Mouse (Mus musculus) left cerebral cortex, adult 9 months (tissue): ENCODE results near the gene Paqr8.

ENCODE experiments used
- DNase-seq, 2 experiments: peaks; one replicate each; pipeline ENCODE4 v3.0.0; 2022; ENCODE audit warnings: low spot score in 2 of 2

Gene Paqr8

GRCm38 (mm10) chr1:20890404-20890921 lies at the start of gene Paqr8:
Gene Paqr8, plus strand, starts transcription at chr1:20890606.
- peak; percentile 66 to 85 for DNase-seq

DNA sequence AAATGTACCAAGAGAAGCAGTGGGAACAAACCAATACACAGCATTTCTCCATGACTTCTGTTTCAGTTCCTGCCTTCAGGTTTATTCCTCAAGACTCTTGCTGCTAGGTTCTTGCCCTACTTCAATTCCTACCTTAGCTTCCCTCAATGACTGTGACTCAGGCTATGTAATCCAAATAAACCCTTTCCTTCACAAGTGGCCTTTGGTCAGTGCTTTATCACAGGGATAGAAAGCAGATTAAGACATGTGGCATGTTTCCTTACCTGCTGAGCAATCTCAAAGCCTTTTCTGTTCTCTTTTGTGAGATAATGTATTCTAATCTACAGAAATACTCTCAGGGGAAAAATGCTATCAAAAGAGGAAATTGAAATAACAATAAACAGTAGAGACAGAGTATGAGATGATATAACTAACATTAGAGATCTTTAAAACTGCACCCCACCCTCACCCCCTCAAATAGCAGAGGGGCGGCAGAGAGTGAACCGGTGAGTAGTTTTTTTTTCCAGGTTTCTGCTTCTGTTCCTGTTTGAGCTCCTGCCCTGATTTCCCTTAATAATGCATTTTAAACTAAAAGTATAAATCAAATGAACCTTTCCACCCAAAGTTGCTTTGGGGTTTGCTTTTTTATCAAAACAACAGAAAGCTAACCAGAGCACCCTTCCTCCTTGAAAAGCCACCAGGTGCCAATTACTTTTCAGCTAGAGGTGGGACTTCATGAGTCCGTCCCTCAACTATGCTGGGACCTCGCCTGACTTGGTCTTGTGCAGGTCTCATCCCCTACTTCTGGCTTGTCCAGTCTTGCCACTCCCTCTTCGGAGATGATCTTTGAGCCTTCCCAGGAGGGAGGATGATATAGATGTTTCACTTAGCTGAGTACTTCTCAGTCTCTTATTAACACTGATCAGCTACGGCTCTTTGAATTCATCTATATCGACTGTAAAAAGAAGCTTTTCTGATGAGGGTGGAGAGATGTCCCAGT lies 33.2 kb upstream of the Paqr8 start:
- DNase-seq = no peak

DNA sequence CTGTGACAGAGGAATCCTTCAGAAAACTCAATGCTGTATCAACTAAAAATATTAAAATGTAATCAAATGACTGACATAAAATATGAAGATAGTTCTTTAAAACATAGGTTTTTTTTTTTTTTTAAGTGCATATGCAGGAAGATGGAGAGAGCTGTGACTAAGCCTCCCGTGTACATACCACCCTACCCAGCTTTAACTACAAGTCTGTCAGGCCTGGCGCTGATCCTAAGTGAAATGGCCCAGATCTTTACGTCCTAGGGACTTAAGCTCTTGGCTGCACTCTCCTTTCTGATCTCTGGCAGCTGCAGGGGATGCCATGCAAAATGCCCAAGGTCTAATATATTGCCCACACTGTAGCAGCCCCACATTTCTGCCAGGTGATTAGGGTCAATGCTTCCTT lies 29.6 kb upstream of the Paqr8 start:
- no peak for DNase-seq

- no peak for DNase-seq
Measured at GRCm38 (mm10) chr1:20861865-20862264, 28.5 kb upstream of the Paqr8 start.

- no peak for DNase-seq
Measured at GRCm38 (mm10) chr1:20863452-20864172, 26.8 kb upstream of the Paqr8 start.

GRCm38 (mm10) chr1:20867241-20867902 lies 23.0 kb upstream of the Paqr8 start:
- DNase-seq = no peak

DNA sequence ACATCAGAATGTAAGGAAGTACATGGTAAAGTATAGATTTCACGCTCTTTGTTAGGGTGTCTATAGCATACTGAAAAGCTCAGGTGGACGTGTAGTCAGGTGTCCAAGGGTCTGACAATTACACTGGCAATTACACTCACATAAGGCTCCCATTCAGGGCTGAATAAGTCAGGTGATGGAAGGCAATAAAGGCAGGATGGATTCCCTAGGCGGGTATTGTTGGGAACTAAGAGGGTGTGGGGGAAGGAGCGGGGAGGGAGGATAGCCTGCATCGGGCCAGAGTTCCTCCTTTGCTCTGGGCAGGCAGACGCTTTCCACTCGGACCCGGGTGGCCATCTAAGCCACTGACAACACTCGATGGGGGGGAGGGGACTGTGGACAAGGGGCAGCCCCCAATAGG lies 22.4 kb upstream of the Paqr8 start:
- DNase-seq = no peak

DNA sequence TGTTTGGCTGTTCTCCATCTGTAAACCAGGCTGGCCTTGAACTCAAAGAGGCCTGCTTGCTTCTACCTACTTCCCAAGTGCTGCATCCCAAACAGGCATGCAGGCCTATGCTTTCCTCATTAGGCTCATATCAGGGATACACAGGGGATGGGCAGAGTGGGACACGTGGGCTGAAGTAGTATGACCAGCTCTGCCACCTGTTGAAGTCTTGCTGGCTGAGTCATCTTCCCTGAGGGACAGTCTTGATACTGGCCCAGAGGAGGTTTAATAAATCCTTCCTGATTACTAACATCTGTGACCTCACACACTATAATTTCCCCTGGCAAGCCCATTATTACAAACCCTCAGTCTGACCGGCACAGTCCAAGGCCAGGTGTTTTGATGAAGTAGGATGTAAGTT lies 19.5 kb upstream of the Paqr8 start:
- DNase-seq = no peak

DNA sequence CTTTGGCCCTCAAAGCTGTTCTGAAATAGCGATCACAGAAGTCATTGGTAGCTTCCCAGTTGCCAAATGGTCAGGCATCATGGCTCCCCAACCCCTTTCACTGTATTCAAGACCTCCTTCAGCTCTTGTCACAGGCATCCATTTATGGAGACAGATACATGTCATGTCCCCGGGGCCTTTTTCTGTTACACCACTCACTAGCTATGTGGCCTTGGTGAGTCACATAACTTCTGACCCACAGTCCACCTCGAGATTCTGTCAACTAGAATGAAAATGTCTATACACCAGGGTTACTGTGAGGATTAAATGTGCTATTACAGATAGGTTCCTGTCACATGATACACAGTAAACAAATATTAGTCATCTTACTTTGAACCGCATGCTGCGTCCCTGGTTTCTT lies 17.9 kb upstream of the Paqr8 start:
- DNase-seq = no peak

GRCm38 (mm10) chr1:20874061-20874460 lies 16.3 kb upstream of the Paqr8 start:
- DNase-seq = peak in 1 of 2 experiments; percentile 24

DNA sequence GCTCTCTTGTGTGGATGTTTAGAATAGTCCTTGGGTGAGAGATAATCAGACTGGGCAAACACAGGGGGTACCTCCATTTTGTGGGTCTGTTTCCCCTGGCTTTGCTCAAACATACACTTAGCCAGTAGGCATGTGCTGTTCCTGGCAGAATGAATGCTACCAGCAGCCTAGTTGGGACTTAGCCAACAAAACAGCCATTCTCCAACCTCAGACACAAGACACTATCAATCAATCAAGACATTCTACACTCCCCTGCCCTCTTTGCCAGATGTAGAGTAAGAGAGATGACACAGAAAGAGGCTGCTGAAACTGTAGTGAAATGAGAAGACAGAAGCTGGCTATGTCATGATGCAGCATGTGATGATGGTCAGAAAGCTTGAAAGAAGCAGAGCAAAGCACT lies 13.1 kb upstream of the Paqr8 start:
- no peak for DNase-seq

DNA sequence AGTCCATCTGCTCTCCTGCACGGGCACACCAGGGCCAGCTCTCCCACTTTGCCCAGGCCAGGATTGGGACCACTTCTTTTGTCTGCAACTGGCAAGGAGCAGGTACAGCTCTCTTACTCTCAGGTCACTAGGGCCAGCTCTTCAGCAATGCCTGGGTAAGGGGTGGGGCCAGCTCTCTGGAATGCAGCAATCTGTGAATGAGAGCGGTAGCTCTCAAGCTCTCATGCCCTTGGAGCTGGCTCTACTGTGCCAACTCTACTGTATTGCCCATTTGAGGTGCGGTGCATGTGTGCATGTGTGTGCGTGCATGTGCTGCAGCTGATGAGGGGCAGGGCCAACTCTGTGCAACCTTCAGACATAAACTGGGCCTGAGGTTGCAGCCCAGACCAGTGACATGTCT lies 11.0 kb upstream of the Paqr8 start:
- DNase-seq = no peak

GRCm38 (mm10) chr1:20883079-20883478 lies 7.3 kb upstream of the Paqr8 start:
- DNase-seq = no peak

- DNase-seq = no peak
Measured at GRCm38 (mm10) chr1:20889677-20890403, 566 bp upstream of the Paqr8 start.

DNA sequence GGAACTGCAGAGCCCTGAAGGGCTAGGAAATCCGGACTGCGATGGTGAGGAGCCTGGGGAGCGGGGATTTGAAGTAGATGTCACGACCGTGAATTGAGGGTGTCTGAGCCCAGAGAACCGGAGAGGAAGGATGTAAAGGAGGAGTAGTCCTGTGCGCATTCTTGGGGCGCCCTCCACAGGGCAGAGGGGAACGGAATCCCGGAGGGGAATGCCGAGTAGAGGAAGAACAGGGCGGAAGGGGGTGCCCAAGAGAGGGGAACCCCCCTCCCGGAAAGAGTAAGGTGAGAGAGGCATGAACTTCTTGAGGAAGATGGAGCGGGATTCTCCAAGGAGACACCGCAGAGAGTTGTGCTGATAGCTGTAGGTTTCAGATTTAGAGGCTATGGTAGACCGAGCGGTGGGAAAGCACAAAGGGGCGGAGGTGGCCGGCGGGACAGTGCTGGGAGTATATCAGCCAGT lies 564 bp downstream of the Paqr8 start:
- peak; percentile 52 to 85 for DNase-seq

- DNase-seq = no peak
Measured at GRCm38 (mm10) chr1:20893059-20893458, 2.7 kb downstream of the Paqr8 start.

DNA sequence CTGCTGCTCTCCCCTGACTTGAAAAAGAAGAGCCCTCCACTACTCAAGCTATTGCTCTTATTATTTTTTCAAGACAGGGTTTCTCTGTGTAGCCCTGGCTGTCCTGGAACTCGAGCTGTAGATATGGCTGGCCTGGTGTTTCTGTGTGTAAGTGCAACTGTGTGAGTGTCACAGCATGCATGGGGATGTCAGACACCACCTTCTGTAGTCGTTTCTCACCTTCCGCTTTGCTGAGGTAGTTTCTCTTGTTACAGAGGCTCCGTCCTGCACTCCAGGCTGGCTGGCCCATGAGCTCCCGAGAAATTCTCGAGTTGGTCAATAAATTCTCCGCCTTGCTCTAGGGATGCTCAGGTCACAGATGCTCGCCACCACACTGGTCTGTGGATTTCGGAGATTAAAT lies 8.0 kb downstream of the Paqr8 start:
- DNase-seq = no peak

- DNase-seq = no peak
Measured at GRCm38 (mm10) chr1:20900336-20900735, 9.9 kb downstream of the Paqr8 start.

DNA sequence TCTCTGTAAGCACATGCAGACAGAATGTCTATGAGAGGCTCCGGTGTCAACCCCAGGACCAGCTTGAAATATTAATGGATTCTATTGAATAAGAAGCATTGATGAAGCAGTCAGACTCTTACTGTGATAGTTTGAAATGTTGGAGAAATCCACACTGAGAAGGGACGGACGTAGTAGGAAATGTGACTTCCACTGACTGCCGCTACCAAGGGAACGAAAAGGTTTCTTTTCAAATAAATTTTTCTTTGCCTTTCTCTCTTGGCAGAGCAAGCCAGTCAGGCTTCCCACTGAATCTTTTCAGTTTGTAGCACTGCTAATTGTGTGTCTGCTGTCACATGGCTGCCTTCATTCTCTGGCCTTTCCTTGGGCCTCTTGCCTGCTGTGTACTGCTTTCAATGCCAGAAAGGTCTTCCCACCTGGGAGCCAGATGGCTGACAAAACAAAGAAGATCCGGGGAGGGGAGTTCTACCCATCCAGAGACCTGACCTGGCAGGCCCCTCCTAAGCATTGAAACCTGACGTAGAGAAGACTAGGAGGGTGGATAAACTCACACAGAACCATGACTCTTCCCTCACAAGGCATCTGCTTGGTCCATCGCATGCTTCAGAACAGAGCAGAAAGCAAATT lies 15.2 kb downstream of the Paqr8 start:
- DNase-seq = peak; percentile 55 to 73

DNA sequence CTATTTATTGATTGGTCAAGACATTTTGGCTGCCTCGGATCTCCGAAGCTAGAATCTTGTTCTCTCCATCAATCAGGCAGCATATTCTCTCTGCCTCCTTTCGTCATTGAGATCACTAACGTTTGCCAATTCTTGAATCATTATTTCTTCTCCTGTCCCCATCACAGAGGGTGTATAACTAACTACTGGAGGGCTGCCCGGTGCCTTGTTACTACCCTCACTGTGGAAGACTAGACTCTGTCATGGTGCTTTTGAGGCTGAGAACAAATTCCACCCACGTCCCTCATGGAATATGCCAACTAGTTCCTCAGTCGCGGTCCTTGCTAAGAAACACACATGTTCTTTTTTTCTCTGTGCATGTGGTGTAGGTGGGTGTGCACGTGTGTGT lies 15.7 kb downstream of the Paqr8 start:
- DNase-seq = peak; percentile 78 to 92

DNA sequence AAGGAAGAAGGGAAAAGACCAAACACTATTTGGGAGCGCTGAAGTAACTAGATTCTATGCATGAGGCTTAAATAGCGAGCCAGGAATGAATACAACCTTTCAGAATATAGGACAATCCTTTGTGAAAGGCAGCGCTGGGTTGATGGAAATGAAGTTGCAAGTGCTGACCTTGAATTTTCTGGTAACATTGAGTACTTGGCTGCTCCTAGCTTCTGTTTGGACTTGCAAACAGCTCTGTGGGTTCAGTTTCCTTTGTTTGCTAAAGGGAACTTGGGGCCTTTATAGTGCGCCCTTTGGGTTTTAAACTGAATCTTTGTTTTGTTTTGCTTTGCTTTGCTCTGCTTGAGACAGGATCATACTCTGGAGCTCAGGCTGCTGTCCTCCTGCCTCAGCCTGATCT lies 18.1 kb downstream of the Paqr8 start:
- peak in 1 of 2 experiments; percentile 42 for DNase-seq
